In the genomic region with DNA sequence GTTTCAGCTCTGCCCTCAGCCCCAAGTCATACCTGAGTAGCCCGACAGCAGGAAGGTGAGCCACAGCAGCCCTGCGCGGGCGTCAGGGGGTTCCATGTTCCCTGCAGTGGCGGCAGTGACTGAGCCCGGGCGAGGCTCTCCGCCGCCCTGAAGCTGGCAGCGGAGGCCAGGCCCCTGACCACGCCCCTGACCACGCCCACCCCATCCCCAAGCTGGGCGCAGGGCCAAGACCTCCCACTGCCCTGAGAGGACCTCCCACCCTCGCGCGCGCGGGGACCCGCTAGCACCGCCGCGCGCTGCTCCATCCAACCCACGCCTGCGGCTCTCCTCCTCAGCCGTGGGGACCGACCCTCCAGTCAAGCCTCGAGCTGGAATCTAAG, we compare ENCODE assay signal across 8 mouse cellular contexts. TPM values are rescaled to one million over a fixed set of nuclear protein-coding genes. Genes with fewer than 3 reads are reported as not detected.
DNase-seq lines count a peak whose midpoint lies in the region; ATAC-seq and TF ChIP-seq lines count a peak whose summit lies in the region.

No protein-coding gene starts in this region.

- peak overlapping the region; percentile 72 for H3K4me2 ChIP-seq in hindbrain, embryonic 11.5 days (replicated peaks; ENCODE audit: low read depth, low read length)

- WGBS in bone marrow, adult 2 months, result under 1% methylated on average over 28 of the region's 28 CpGs
- WGBS in hindbrain, embryonic 11.5 days, result 0% methylated on average over 22 of the region's 28 CpGs

- no peaks in the 10 kb centered on the region for H3K36me3 ChIP-seq in G1E (replicated peaks)
- H3K36me3 ChIP-seq in hindbrain, embryonic 11.5 days (ENCODE audit: control insufficient read depth, insufficient read depth, low read length), result no peaks in the 10 kb centered on the region

- intact Hi-C loops in left cerebral cortex, adult 2 months (cut with DNase I), result no loop called here

- H3K4me1 ChIP-seq in G1E (ENCODE audit: insufficient read depth, low read depth, low read length), result peaks cover 14% of the 10 kb centered on the region
- no peaks in the 10 kb centered on the region for H3K4me1 ChIP-seq in bone marrow, adult 2 months (ENCODE audit: control insufficient read depth, insufficient read depth, low read length)
- peaks cover 6% of the 10 kb centered on the region for H3K4me1 ChIP-seq in hindbrain, embryonic 11.5 days (replicated peaks; ENCODE audit: control insufficient read depth, insufficient read depth, low read length)

- 0 out of 2 replicates have a peak, but pooled peaks have one; percentile 15 for TF ChIP-seq POLR2A in bone marrow, adult 2 months (IDR thresholded peaks at IDR 0.05; ENCODE audit: borderline replicate concordance, control insufficient read depth, low read depth, low read length)

- H3K9me3 ChIP-seq in G1E (replicated peaks), result no peaks in the 10 kb centered on the region
- H3K9me3 ChIP-seq in hindbrain, embryonic 11.5 days (ENCODE audit: control insufficient read depth, low read length), result no peaks in the 10 kb centered on the region

- H3K27ac ChIP-seq in bone marrow, adult 2 months (ENCODE audit: control insufficient read depth, insufficient read depth, low read depth, low read length, poor library complexity), result no peak overlapping the region
- 0 out of 2 replicates have a peak overlapping the region, but pooled peaks have one; percentile 30 for H3K27ac ChIP-seq in hindbrain, embryonic 11.5 days (ENCODE audit: low read depth, low read length)
- peak overlapping the region; percentile 54; the same call in 1 of the 2 replicates for H3K27ac ChIP-seq in left cerebral cortex, adult 2 months

- no peak for ATAC-seq in G1E (ENCODE audit: extremely low read depth, insufficient number of reproducible peaks, low FRiP score, poor library complexity, severe bottlenecking)
- ATAC-seq in hindbrain, embryonic 11.5 days (ENCODE audit: low FRiP score), result peak; percentile 86
- peak; percentile 55 for ATAC-seq in megakaryocyte-erythroid progenitor cell, adult 5-6 weeks (replicated peaks; ENCODE audit: low FRiP score, low TSS enrichment, poor library complexity, severe bottlenecking)
- ATAC-seq in erythroid progenitor cell, adult 5-6 weeks (replicated peaks; ENCODE audit: low FRiP score, poor library complexity, severe bottlenecking), result no peak

- H3K9ac ChIP-seq in hindbrain, embryonic 11.5 days (ENCODE audit: low read depth, low read length), result peak overlapping the region; percentile 57

- H3K27me3 ChIP-seq in G1E (ENCODE audit: insufficient read depth, low read length), result peaks cover 62% of the 10 kb centered on the region
- H3K27me3 ChIP-seq in hindbrain, embryonic 11.5 days (ENCODE audit: control insufficient read depth, insufficient read depth, low read length), result peaks cover 18% of the 10 kb centered on the region

- H3K4me3 ChIP-seq in G1E (ENCODE audit: low read depth, low read length), result peak overlapping the region; percentile 40; the same call in 1 of the 2 replicates
- H3K4me3 ChIP-seq in bone marrow, adult 2 months (replicated peaks; ENCODE audit: control insufficient read depth, low read depth, low read length), result no peak overlapping the region
- H3K4me3 ChIP-seq in hindbrain, embryonic 11.5 days (ENCODE audit: low read depth, low read length), result peak overlapping the region; percentile 32
- H3K4me3 ChIP-seq in left cerebral cortex, adult 2 months, result peak overlapping the region; percentile 49

- DNase-seq in G1E (ENCODE audit: low spot score), result no peak
- DNase-seq in frontal cortex, postnatal 25 days (ENCODE audit: low spot score in 2 of 2), result peak; percentile 42
- DNase-seq in hindbrain, embryonic 11.5 days (ENCODE audit: low spot score), result peak; percentile 87
- DNase-seq in left cerebral cortex, adult 2 months (ENCODE audit: extremely low spot score in 1 of 2, low spot score in 2 of 2), result peak; percentile 62 to 71
- DNase-seq in right cerebral cortex, postnatal 4 days, result peak; percentile 72

- no peak for TF ChIP-seq CTCF in G1E (IDR thresholded peaks at IDR 0.05; ENCODE audit: low read depth, low read length)
- TF ChIP-seq CTCF in bone marrow, adult 2 months (IDR thresholded peaks at IDR 0.05; ENCODE audit: control insufficient read depth, insufficient read depth, low read length), result no peak
- TF ChIP-seq CTCF in left cerebral cortex, adult 2 months (IDR thresholded peaks at IDR 0.05), result no peak

RNA-seq across cellular contexts. Expression of a gene that starts 0.5 kb away (rescaled TPM):
- total RNA-seq in G1E (2014; fragmentation: Nextera tagmentation) (not detected in 2 replicates), G1E (2017) (0.05 TPM in 1 of 2 replicates, not detected in the other)
- polyA plus RNA-seq in G1E (2012), result not detected in 2 replicates
- 0.79 and 4.5 TPM in 2 replicates for polyA plus RNA-seq in bone marrow, adult 2 months (2011; ENCODE audit: insufficient read depth, insufficient read length, low replicate concordance, missing spikeins)
- polyA plus RNA-seq in hindbrain, embryonic 11.5 days (2014; fragmentation: Nextera tagmentation; extraction: Ambion mirVana), result 20.6 and 22.1 TPM in 2 replicates
- total RNA-seq in left cerebral cortex, adult 2 months (2021), result 10 to 100 TPM; 12.2 to 15.1 TPM
- total RNA-seq in megakaryocyte-erythroid progenitor cell, adult 5-6 weeks (2014; fragmentation: Nextera tagmentation), result 5.3 TPM in 1 of 2 replicates, not detected in the other
- 0.08 TPM in 1 of 2 replicates, not detected in the other for total RNA-seq in megakaryocyte-erythroid progenitor cell, adult 5-6 weeks (2017)
- not detected in 2 replicates for total RNA-seq in erythroid progenitor cell, adult 5-6 weeks (2015; ENCODE audit: low replicate concordance)
- total RNA-seq in erythroid progenitor cell, adult 5-6 weeks (2017; ENCODE audit: low replicate concordance), result not detected in 2 replicates

RNA-seq across cellular contexts. Expression of a gene that starts 20.1 kb away (rescaled TPM):
- total RNA-seq in G1E (2014; fragmentation: Nextera tagmentation) (14.2 and 17.2 TPM in 2 replicates), G1E (2017) (9.7 and 11.4 TPM in 2 replicates)
- polyA plus RNA-seq in G1E (2012), result 34.9 and 35.8 TPM in 2 replicates
- 1.9 and 4.7 TPM in 2 replicates for polyA plus RNA-seq in bone marrow, adult 2 months (2011; ENCODE audit: insufficient read depth, insufficient read length, low replicate concordance, missing spikeins)
- polyA plus RNA-seq in hindbrain, embryonic 11.5 days (2014; fragmentation: Nextera tagmentation; extraction: Ambion mirVana), result 52.5 and 60.3 TPM in 2 replicates
- total RNA-seq in left cerebral cortex, adult 2 months (2021), result 1 to 10 TPM; 7.9 to 8.2 TPM
- 2.2 and 6.0 TPM in 2 replicates for total RNA-seq in megakaryocyte-erythroid progenitor cell, adult 5-6 weeks (2014; fragmentation: Nextera tagmentation)
- 3.9 and 12.3 TPM in 2 replicates for total RNA-seq in megakaryocyte-erythroid progenitor cell, adult 5-6 weeks (2017)
- total RNA-seq in erythroid progenitor cell, adult 5-6 weeks (2015; ENCODE audit: low replicate concordance), result not detected in 2 replicates
- 0.64 TPM in 1 of 2 replicates, not detected in the other for total RNA-seq in erythroid progenitor cell, adult 5-6 weeks (2017; ENCODE audit: low replicate concordance)

RNA-seq across cellular contexts. Expression of a gene that starts 26.2 kb away (rescaled TPM):
- total RNA-seq in G1E (2014; fragmentation: Nextera tagmentation), result not detected in 2 replicates
- not detected in 2 replicates for total RNA-seq in G1E (2017)
- polyA plus RNA-seq in G1E (2012), result not detected in 2 replicates
- polyA plus RNA-seq in bone marrow, adult 2 months (2011; ENCODE audit: insufficient read depth, insufficient read length, low replicate concordance, missing spikeins), result not detected in 2 replicates
- polyA plus RNA-seq in hindbrain, embryonic 11.5 days (2014; fragmentation: Nextera tagmentation; extraction: Ambion mirVana), result 0.59 and 0.63 TPM in 2 replicates
- not detected for total RNA-seq in left cerebral cortex, adult 2 months (2021)
- total RNA-seq in megakaryocyte-erythroid progenitor cell, adult 5-6 weeks (2014; fragmentation: Nextera tagmentation), result not detected in 2 replicates
- not detected in 2 replicates for total RNA-seq in megakaryocyte-erythroid progenitor cell, adult 5-6 weeks (2017)
- total RNA-seq in erythroid progenitor cell, adult 5-6 weeks (2015; ENCODE audit: low replicate concordance), result not detected in 2 replicates
- total RNA-seq in erythroid progenitor cell, adult 5-6 weeks (2017; ENCODE audit: low replicate concordance), result not detected in 2 replicates

RNA-seq across cellular contexts. Expression of a gene that starts 52.2 kb away (rescaled TPM):
- 2.7 TPM in 1 of 2 replicates, not detected in the other for total RNA-seq in G1E (2014; fragmentation: Nextera tagmentation)
- total RNA-seq in G1E (2017), result 0.71 and 1.1 TPM in 2 replicates
- 6.1 and 6.6 TPM in 2 replicates for polyA plus RNA-seq in G1E (2012)
- 6.4 and 13.0 TPM in 2 replicates for polyA plus RNA-seq in bone marrow, adult 2 months (2011; ENCODE audit: insufficient read depth, insufficient read length, low replicate concordance, missing spikeins)
- 0.26 and 0.33 TPM in 2 replicates for polyA plus RNA-seq in hindbrain, embryonic 11.5 days (2014; fragmentation: Nextera tagmentation; extraction: Ambion mirVana)
- under 1 TPM; 0.56 to 0.77 TPM for total RNA-seq in left cerebral cortex, adult 2 months (2021)
- 3.3 TPM in 1 of 2 replicates, not detected in the other for total RNA-seq in megakaryocyte-erythroid progenitor cell, adult 5-6 weeks (2014; fragmentation: Nextera tagmentation)
- total RNA-seq in megakaryocyte-erythroid progenitor cell, adult 5-6 weeks (2017), result 0.34 TPM in 1 of 2 replicates, not detected in the other
- 15.5 and 21.3 TPM in 2 replicates for total RNA-seq in erythroid progenitor cell, adult 5-6 weeks (2015; ENCODE audit: low replicate concordance)
- 0.77 TPM in 1 of 2 replicates, not detected in the other for total RNA-seq in erythroid progenitor cell, adult 5-6 weeks (2017; ENCODE audit: low replicate concordance)

RNA-seq across cellular contexts. Expression of a gene that starts 55.1 kb away (rescaled TPM):
- total RNA-seq in G1E (2014; fragmentation: Nextera tagmentation) (75.6 and 88.4 TPM in 2 replicates), G1E (2017) (49.1 and 56.9 TPM in 2 replicates)
- 377 and 386 TPM in 2 replicates for polyA plus RNA-seq in G1E (2012)
- 19.2 and 19.3 TPM in 2 replicates for polyA plus RNA-seq in bone marrow, adult 2 months (2011; ENCODE audit: insufficient read depth, insufficient read length, low replicate concordance, missing spikeins)
- polyA plus RNA-seq in hindbrain, embryonic 11.5 days (2014; fragmentation: Nextera tagmentation; extraction: Ambion mirVana), result 113 and 129 TPM in 2 replicates
- 100 to 1,000 TPM; 117 TPM for total RNA-seq in left cerebral cortex, adult 2 months (2021)
- total RNA-seq in megakaryocyte-erythroid progenitor cell, adult 5-6 weeks (2014; fragmentation: Nextera tagmentation), result 111 and 140 TPM in 2 replicates
- total RNA-seq in megakaryocyte-erythroid progenitor cell, adult 5-6 weeks (2017), result 44.6 and 64.9 TPM in 2 replicates
- total RNA-seq in erythroid progenitor cell, adult 5-6 weeks (2015; ENCODE audit: low replicate concordance), result 14.7 and 16.9 TPM in 2 replicates
- total RNA-seq in erythroid progenitor cell, adult 5-6 weeks (2017; ENCODE audit: low replicate concordance), result 8.9 and 10.4 TPM in 2 replicates

Comparison
In these comparisons a context has a peak if more than half of its experiments do, and no peak if none do; other contexts are left out.
1. ATAC-seq: peak in hindbrain, embryonic 11.5 days (single experiment) and megakaryocyte-erythroid progenitor cell, adult 5-6 weeks (single experiment); none in G1E (single experiment) and erythroid progenitor cell, adult 5-6 weeks (single experiment).